Mouse (Mus musculus) lung, adult 2 months (tissue): ENCODE results near the gene Itgb8.

Source experiments
- CTCF ChIP-seq: fragments of 200-500 bp; IDR thresholded peaks from 2 replicates; pipeline ENCODE4 v1.5.1; 2011; ENCODE audit warnings: mild to moderate bottlenecking, low read length, control low read depth; ENCODE audit not compliant: insufficient read depth
- POLR2A ChIP-seq: fragments of 200-500 bp; IDR thresholded peaks from 2 replicates; pipeline ENCODE4 v1.6.1; 2011; ENCODE audit warnings: low read depth, mild to moderate bottlenecking, control low read depth, low read length, borderline replicate concordance; ENCODE audit errors: extremely low read depth

GRCm38 (mm10) chr12:119273605-119274004 lies 35.0 kb upstream of the Itgb8 start:
- no peak for TF ChIP-seq CTCF
- TF ChIP-seq POLR2A = no peak
